Mouse (Mus musculus): ENCODE measurements around the gene Mtus2. TPM values are rescaled to one million over a fixed set of nuclear protein-coding genes. Genes with fewer than 3 reads are reported as not detected.

Gene Mtus2
- polyA plus RNA-seq, 1 experiment from 2014 or later: 18.1 TPM

GRCm38 (mm10) chr5:148361759-148362010, 404.6 kb downstream of the Mtus2 start:
- H3K36me3 ChIP-seq (ENCODE audit: control insufficient read depth, insufficient read depth, low read length): no peaks in the 10 kb centered on the region
- WGBS: 34% methylated on average over 3 of the region's 3 CpGs
- H3K4me2 ChIP-seq (replicated peaks; ENCODE audit: low read depth, low read length): no peak overlapping the region
- peak overlapping the region; percentile 52; the same call in 1 of the 2 replicates for H3K27ac ChIP-seq (ENCODE audit: low read length)
- no peak overlapping the region for H3K9ac ChIP-seq (replicated peaks; ENCODE audit: low read depth, low read length)
- no peaks in the 10 kb centered on the region for H3K9me3 ChIP-seq (ENCODE audit: control insufficient read depth, low read depth, low read length)
- H3K27me3 ChIP-seq (ENCODE audit: control insufficient read depth, insufficient read depth, low read length): no peaks in the 10 kb centered on the region
- ATAC-seq (ENCODE audit: insufficient number of reproducible peaks, insufficient read depth, low FRiP score, low read depth): no peak
- H3K4me1 ChIP-seq (ENCODE audit: control insufficient read depth, insufficient read depth, low read length): 0 out of 2 replicates have a peak, but pooled peaks cover 2% of the 10 kb centered on the region
- no peak overlapping the region for H3K4me3 ChIP-seq (ENCODE audit: low read depth, low read length)

DNA sequence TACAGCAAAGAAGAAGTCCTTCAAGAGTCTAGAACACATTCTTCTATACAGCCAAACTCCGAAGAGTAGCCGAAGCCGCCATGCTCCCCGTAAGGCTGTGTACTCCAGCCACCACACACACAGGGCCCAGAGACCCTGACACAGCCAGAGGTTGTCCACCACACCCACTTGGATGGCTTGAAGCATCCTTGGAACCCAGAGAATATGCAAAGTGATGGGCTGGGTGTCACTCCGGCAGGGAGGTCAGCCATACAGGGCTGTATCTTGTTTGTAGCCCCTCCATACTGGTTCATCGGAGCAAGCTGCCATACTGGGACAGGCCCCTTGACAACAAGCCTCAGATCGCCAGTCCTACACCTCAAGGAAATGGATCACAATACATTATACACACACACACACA, 405.2 kb downstream of the Mtus2 start:
- 96% methylated on average over 7 of the region's 7 CpGs for WGBS
- Histone ChIP-seq H3K4me1 (ENCODE audit: control insufficient read depth, insufficient read depth, low read length) (0 out of 2 replicates have a peak, but pooled peaks cover 2% of the 10 kb centered on the region), H3K9me3 (ENCODE audit: control insufficient read depth, low read depth, low read length) (no peaks in the 10 kb centered on the region), H3K27me3 (ENCODE audit: control insufficient read depth, insufficient read depth, low read length) (no peaks in the 10 kb centered on the region), H3K36me3 (ENCODE audit: control insufficient read depth, insufficient read depth, low read length) (no peaks in the 10 kb centered on the region), H3K27ac (ENCODE audit: low read length) (peak overlapping the region; percentile 52; the same call in 1 of the 2 replicates), H3K4me2 (replicated peaks; ENCODE audit: low read depth, low read length) (no peak overlapping the region), H3K9ac (replicated peaks; ENCODE audit: low read depth, low read length) (no peak overlapping the region), H3K4me3 (ENCODE audit: low read depth, low read length) (no peak overlapping the region)
- no peak for ATAC-seq (ENCODE audit: insufficient number of reproducible peaks, insufficient read depth, low FRiP score, low read depth)

DNA sequence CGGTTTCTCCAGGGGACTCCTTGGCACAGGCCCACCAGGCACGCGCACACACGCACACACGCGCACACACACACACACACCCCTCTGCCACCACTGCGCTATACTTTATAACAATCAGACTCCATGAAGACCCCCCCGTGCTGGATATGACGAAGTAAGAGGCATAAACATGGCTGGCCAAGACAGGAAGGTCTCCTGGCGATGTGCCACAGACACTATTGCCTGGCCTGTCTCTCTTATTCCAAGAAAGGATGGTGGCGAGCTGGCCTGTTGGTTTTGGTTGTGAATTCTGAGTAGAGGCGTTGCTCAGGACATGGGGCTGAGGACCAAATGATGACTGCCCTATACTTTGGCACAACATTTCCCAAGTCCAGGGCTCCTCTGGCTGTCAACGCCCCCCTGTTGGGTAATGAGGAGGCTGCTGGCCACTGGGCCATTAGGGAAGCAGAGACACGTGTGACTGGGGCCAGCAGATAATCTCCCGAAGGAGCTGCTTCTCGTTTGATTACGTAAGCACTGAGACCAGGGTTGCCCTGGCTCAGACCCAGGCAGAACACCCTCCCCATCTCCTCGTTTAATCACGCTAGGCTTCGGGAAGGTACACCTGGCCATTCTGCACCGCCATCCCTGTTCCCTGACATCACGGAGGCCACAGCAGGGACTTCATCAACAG, 406.5 kb downstream of the Mtus2 start:
- no peak overlapping the region for H3K9ac ChIP-seq (replicated peaks; ENCODE audit: low read depth, low read length)
- no peaks in the 10 kb centered on the region for H3K9me3 ChIP-seq (ENCODE audit: control insufficient read depth, low read depth, low read length)
- no peak overlapping the region for H3K4me3 ChIP-seq (ENCODE audit: low read depth, low read length)
- ATAC-seq (ENCODE audit: insufficient number of reproducible peaks, insufficient read depth, low FRiP score, low read depth): no peak
- 81% methylated on average over 22 of the region's 22 CpGs for WGBS
- H3K4me1 ChIP-seq (ENCODE audit: control insufficient read depth, insufficient read depth, low read length): 0 out of 2 replicates have a peak, but pooled peaks cover 2% of the 10 kb centered on the region
- H3K27me3 ChIP-seq (ENCODE audit: control insufficient read depth, insufficient read depth, low read length): no peaks in the 10 kb centered on the region
- H3K36me3 ChIP-seq (ENCODE audit: control insufficient read depth, insufficient read depth, low read length): no peaks in the 10 kb centered on the region
- H3K27ac ChIP-seq (ENCODE audit: low read length): no peak overlapping the region
- no peak overlapping the region for H3K4me2 ChIP-seq (replicated peaks; ENCODE audit: low read depth, low read length)

Other genes with a start within 250 kb of the Mtus2 start
- gene Flt1, start 231.3 kb upstream of the Mtus2 start, polyA plus RNA-seq (2014; fragmentation: Nextera tagmentation; extraction: Ambion mirVana): 11.5 and 13.0 TPM in 2 replicates
- 445 and 460 TPM in 2 replicates for gene Pomp, start 96.9 kb upstream of the Mtus2 start, polyA plus RNA-seq (2014; fragmentation: Nextera tagmentation; extraction: Ambion mirVana)
- 3.1 and 4.4 TPM in 2 replicates for gene Slc46a3, start 62.5 kb upstream of the Mtus2 start, polyA plus RNA-seq (2014; fragmentation: Nextera tagmentation; extraction: Ambion mirVana)

Measured in stomach, embryonic 14.5 days (tissue).